Mouse (Mus musculus) lung, embryonic 14.5 days (tissue): ENCODE data around the gene Psd. TPM values are rescaled to one million over a fixed set of nuclear protein-coding genes. Genes with fewer than 3 reads are reported as not detected.
A peak's percentile ranks its signal among the peaks of the same experiment; 100 is the strongest.

ENCODE experiments used
- ATAC-seq: fragments of 200-750 bp; cut with Nextera tagmentation; 2 replicates; pipeline ENCODE4 v1.8.0; 2017; ENCODE audit warnings: mild to moderate bottlenecking, moderate TSS enrichment, moderate library complexity; ENCODE audit not compliant: insufficient read depth
- DNase-seq: peaks from one replicate; pipeline ENCODE4 v3.0.0-alpha.2; 2015
- H3K27ac ChIP-seq: fragments of 300-500 bp; sonication (generic); 2 replicates; pipeline ENCODE4 v1.5.1; 2014; ENCODE audit warnings: low read depth, mild to moderate bottlenecking, moderate library complexity
- H3K27me3 ChIP-seq: fragments of 300-500 bp; sonication (generic); 2 replicates; pipeline ENCODE4 v1.6.1; 2014; ENCODE audit warnings: low read length, control low read depth; ENCODE audit not compliant: insufficient read depth
- H3K36me3 ChIP-seq: fragments of 300-500 bp; sonication (generic); 2 replicates; pipeline ENCODE4 v1.6.1; 2014; ENCODE audit warnings: control low read depth; ENCODE audit not compliant: insufficient read depth
- H3K4me1 ChIP-seq: fragments of 300-500 bp; sonication (generic); 2 replicates; pipeline ENCODE4 v1.6.1; 2014; ENCODE audit warnings: antibody characterized with exemption, control low read depth; ENCODE audit not compliant: insufficient read depth
- H3K4me2 ChIP-seq: fragments of 300-500 bp; sonication (generic); 2 replicates; pipeline ENCODE4 v1.6.1; 2014; ENCODE audit warnings: mild to moderate bottlenecking
- H3K4me3 ChIP-seq: fragments of 300-500 bp; sonication (generic); 2 replicates; pipeline ENCODE4 v1.5.1; 2014; ENCODE audit warnings: low read depth, low read length
- H3K9ac ChIP-seq: fragments of 300-500 bp; sonication (generic); 2 replicates; pipeline ENCODE4 v1.6.1; 2014
- H3K9me3 ChIP-seq: fragments of 300-500 bp; sonication (generic); 2 replicates; pipeline ENCODE4 v1.6.1; 2016; ENCODE audit warnings: low read depth, low read length, control low read depth
- CTCF ChIP-seq: IDR thresholded peaks from 2 replicates; pipeline ENCODE4 v1.5.1; 2016; ENCODE audit warnings: antibody characterized with exemption, low read depth
- WGBS: fragments of 180-500 bp; shearing (Covaris S2); extraction: QIAGEN DNeasy Blood & Tissue Kit; methylation state at CpG from one replicate; pipeline ENCODE4 v1.1.7; 2014; 5-methylcytosine and 5-hydroxymethylcytosine counted together
- polyA plus RNA-seq: library from polyadenylated mRNA; unstranded; fragments of >200 nt; fragmentation: Nextera tagmentation; extraction: Ambion mirVana; gene quantifications from 2 replicates; pipeline ENCODE4 v1.2.1, GENCODE M21; 2014

The Psd gene
- polyA plus RNA-seq, 1 experiment from 2014 or later = 9.9 TPM

DNA sequence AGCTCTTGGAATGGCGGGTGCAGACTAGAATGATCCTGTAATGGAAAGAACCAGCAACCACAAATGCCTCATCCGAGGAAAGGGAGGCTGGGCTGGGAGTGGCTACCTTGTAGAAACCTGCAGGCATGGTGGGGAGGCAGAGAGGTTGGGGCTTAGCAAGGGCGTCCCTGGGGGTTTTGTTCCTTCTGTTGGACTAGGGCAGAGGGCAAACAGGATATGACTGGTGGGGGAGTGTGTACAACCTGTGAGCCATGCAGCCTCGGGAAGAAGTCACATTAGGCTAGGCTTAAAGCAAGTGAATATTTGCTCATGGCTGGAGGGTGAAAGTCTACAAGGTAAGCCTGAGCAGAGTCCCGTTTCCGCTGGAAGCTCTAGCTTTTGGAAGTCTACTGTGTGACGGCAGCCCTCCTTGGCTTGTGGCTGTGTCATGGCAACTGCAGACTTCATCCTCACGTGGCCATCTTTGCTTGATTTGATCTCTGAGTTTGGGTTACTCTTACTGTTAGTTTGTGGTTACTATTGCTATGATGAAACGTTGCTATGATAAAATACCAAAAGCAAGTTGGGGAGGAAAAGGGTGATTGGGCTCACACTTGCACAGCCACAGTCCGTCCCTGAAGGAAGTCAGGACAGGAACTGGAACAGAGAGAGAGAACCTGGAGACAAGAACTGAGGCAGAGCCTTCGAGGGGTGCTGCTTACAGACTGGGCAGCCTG, 36.5 kb upstream of the Psd start:
- H3K4me1 ChIP-seq = no peaks in the 10 kb centered on the region
- 79% methylated on average over 11 of the region's 11 CpGs for WGBS
- TF ChIP-seq CTCF = no peak
- ATAC-seq (no peak), DNase-seq (no peak)
- no peak overlapping the region for H3K27ac ChIP-seq
- H3K4me2 ChIP-seq = no peak overlapping the region
- no peaks in the 10 kb centered on the region for H3K9me3 ChIP-seq
- no peaks in the 10 kb centered on the region for H3K36me3 ChIP-seq
- no peak overlapping the region for H3K9ac ChIP-seq
- H3K27me3 ChIP-seq = no peaks in the 10 kb centered on the region; the same call in 1 of the 2 replicates
- H3K4me3 ChIP-seq = no peak overlapping the region

DNA sequence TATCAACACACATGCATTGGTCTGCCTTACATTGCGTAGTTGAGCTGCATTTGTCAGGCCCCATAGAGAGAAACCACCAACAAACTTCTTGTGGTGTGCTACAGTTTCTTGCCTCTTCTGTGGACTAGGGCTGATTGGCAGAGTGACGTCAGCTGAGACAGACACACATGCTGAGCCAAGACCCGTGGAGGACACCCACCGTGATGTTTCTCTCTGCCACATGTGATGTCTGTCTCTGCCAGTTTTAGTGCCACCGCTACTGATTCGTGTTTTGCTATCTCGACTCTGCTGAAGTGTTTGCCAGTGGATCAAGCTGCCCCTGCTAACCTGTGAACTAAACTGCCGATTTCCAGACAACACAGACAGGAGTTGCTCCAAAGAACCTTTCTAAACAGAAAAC, 35.1 kb upstream of the Psd start:
- DNase-seq = no peak
- Histone ChIP-seq H3K4me1 (no peaks in the 10 kb centered on the region), H3K4me2 (no peak overlapping the region), H3K27me3 (peaks cover 7% of the 10 kb centered on the region), H3K9me3 (no peaks in the 10 kb centered on the region), H3K9ac (no peak overlapping the region), H3K4me3 (no peak overlapping the region), H3K36me3 (no peaks in the 10 kb centered on the region), H3K27ac (no peak overlapping the region)
- 77% methylated on average over 8 of the region's 8 CpGs for WGBS
- no peak for TF ChIP-seq CTCF
- no peak for ATAC-seq

DNA sequence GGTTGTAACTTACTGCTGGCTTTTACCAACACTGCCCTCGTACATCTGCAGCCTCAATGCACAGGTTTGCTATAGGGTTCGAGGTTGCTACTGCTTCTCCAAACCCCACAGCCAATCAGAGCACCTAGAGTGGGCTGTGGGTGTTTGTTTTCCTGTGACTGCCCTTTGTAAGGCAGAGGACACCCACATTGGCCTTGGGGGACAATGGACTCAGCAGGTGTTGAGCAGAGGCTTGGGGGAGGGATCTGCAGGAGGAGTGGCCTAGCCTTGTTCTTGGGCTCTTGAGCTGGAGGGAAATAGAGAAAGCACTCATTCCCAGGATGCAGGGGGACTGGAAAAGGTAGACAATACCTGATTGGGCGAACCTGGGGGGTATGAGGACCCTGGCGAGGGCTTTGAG, 31.4 kb upstream of the Psd start:
- WGBS = 50% methylated on average over 4 of the region's 4 CpGs
- Histone ChIP-seq H3K4me1 (no peaks in the 10 kb centered on the region), H3K27me3 (peaks cover 14% of the 10 kb centered on the region), H3K4me2 (peak overlapping the region; percentile 82), H3K36me3 (no peaks in the 10 kb centered on the region), H3K9me3 (no peaks in the 10 kb centered on the region), H3K9ac (no peak overlapping the region), H3K4me3 (no peak overlapping the region), H3K27ac (peak overlapping the region; percentile 48; the same call in 1 of the 2 replicates)
- no peak for TF ChIP-seq CTCF
- ATAC-seq (no peak), DNase-seq (no peak)

DNA sequence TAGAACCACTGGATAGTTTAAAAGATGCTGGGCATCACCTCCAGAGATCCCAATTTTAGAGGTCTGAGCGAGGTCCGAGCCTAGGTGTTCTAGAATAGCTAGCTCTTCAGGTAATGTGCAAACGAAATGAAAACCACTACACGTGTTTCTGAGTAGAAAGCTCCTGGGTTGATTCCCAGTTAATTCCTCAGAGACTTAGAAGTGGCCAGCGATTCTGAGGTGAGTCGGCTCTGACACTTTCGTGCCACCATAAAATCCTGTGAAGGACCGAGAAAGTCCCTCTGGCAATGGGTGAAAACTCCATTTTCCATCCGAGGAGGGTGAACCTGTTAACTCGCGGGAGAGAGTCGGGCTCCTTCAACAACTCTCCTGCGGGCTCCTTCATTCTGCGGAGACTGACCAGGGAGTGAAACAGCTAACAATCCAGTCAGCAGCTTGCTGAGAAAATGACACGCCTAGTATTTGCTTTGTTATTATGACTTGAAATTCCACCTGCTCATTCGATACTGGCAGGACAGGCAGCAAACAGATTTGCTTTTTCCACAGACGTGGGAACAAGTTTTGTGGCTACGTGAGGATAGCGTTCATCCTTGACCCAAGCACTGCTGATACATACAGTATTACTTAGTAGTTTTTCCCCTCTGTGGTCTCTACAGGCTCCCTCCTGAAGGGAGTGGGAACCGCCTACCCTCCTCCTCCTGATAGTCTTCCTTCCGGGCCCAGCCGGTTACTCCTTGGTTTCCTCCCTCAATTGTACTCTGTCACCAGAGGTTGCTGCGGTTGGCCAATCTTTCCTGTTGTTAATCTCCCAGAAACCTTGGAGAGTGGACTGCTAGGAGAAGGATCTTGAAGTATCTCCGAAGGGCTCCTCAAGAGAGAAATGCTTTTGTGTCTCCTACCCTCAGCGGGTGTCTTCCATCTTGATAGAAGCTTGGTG, 30.7 kb upstream of the Psd start:
- peak overlapping the region; percentile 48 for H3K27ac ChIP-seq
- H3K9ac ChIP-seq = peak overlapping the region; percentile 56
- H3K4me1 ChIP-seq = no peaks in the 10 kb centered on the region
- no peaks in the 10 kb centered on the region for H3K9me3 ChIP-seq
- H3K36me3 ChIP-seq = no peaks in the 10 kb centered on the region
- WGBS = 14% methylated on average over 25 of the region's 25 CpGs
- ATAC-seq (no peak), DNase-seq (peak; percentile 42)
- TF ChIP-seq CTCF = no peak
- peak overlapping the region; percentile 49 for H3K4me3 ChIP-seq
- peak overlapping the region; percentile 82 for H3K4me2 ChIP-seq
- H3K27me3 ChIP-seq = peaks cover 14% of the 10 kb centered on the region

DNA sequence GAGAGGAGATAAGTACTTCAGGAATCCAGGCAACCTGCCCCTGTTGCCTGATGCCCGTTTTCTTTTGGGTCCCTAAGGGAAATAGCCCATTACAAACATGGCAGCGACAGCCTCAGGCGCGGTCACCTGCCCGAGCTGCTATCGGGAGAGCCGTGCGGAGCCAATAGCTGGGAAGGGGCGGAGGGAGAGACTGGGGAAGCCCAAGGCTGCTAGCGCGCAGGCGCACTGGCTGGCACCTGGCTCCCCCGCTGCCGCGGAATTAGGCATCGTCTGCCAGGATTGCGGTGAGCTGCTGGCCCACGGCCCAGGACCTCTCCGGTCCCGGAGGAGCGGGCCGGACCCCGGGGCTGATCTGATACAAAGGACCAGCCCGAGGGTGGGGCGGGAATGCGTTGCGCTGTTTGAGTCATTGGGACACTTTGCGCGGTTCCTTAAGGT, 29.8 kb upstream of the Psd start:
- Histone ChIP-seq H3K4me1 (no peaks in the 10 kb centered on the region), H3K36me3 (no peaks in the 10 kb centered on the region), H3K9ac (peak overlapping the region; percentile 56), H3K27ac (no peak overlapping the region), H3K4me2 (peak overlapping the region; percentile 82), H3K27me3 (peaks cover 14% of the 10 kb centered on the region), H3K4me3 (peak overlapping the region; percentile 49), H3K9me3 (no peaks in the 10 kb centered on the region)
- ATAC-seq (peak; percentile 84), DNase-seq (peak; percentile 85)
- under 1% methylated on average over 29 of the region's 29 CpGs for WGBS
- no peak for TF ChIP-seq CTCF

DNA sequence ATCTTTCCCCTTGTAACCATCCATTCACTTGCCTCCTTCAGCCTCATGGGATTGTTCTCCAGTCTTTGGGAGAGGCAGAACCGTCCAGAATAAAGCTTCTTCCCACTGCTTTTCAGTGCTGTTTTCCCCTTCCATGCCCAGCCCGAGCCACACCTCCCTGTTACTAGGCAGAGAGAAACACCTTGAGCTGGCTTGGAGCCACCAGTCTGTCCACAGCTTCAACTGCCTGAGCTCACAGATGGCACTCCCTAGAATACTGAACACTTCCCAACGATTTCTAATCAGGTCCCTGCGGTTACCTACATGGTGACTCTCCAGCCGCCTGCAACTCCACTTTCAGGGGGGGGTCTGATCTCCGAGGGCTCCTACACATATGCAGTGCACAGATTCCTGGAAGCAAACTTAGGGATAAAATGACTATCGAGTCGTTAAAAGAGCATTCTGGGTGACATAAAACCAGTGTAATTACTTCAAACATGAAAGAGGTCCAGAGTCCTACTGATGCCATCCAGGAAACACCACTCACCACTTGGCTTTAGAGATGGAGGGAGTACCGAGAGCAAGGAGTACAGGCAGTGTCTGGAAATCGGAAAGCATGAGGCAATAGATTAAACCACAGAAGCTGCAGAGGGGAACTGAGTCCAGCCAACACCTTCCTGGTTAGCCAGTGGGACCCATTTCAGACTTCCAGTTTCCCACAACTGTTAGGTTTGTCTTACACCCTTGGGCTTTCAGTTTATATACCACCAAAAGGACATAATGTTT, 23.4 kb upstream of the Psd start, which contains the start of gene 2310034G01Rik:
TSS of gene 2310034G01Rik (minus strand) at position 135 of the 765 bp plus-strand sequence.
- WGBS = 58% methylated on average over 10 of the region's 10 CpGs
- H3K4me3 ChIP-seq = peak within 1 kb of the TSS; percentile 65
- TF ChIP-seq CTCF = no peak
- H3K9me3 ChIP-seq = no peaks in the 10 kb centered on the region
- peak within 1 kb of the TSS; percentile 94 for H3K4me2 ChIP-seq
- ATAC-seq (no peak), DNase-seq (peak; percentile 15)
- 0 out of 2 replicates have a peak, but pooled peaks cover 4% of the 10 kb centered on the region for H3K4me1 ChIP-seq
- H3K36me3 ChIP-seq = no peaks in the 10 kb centered on the region
- H3K27me3 ChIP-seq = no peaks in the 10 kb centered on the region
- H3K27ac ChIP-seq = peak within 1 kb of the TSS; percentile 77
- peak within 1 kb of the TSS; percentile 74 for H3K9ac ChIP-seq
